Mouse (Mus musculus) CH12.LX (cell line): ENCODE results near the gene Gm20388. TPM values are rescaled to one million over a fixed set of nuclear protein-coding genes. Genes with fewer than 3 reads are reported as not detected.
A peak's percentile ranks its signal among the peaks of the same experiment; 100 is the strongest.
"Not testable (repeated sequence)": the region's sequence is repeated elsewhere in the genome, so short reads cannot be mapped to it uniquely, and the experiment has no call there.

ENCODE experiments used
- DNase-seq: peaks from one replicate; pipeline ENCODE4 v3.0.0-alpha.2; 2013; ENCODE audit errors: extremely low read depth
- H3K27ac ChIP-seq: 2 replicates; pipeline ENCODE4 v1.5.1; 2012; ENCODE audit warnings: low read depth, mild to moderate bottlenecking, control low read depth, moderate library complexity; ENCODE audit not compliant: insufficient read depth
- H3K27me3 ChIP-seq: replicated peaks from 2 replicates; pipeline ENCODE3; 2012; ENCODE audit warnings: inconsistent platforms
- H3K36me3 ChIP-seq, 2 experiments: replicated peaks in 1 of 2; 2 replicates each; pipeline versions ENCODE3 to v1.6.1; 2012; ENCODE audit warnings: inconsistent platforms in 1 of 2, low read length in 1 of 2, mild to moderate bottlenecking in 1 of 2, mixed read lengths in 1 of 2, moderate library complexity in 1 of 2; ENCODE audit not compliant: control insufficient read depth in 1 of 2, insufficient read depth in 1 of 2
- H3K4me1 ChIP-seq, 2 experiments: 2 replicates each; pipeline ENCODE4 v1.6.1; 2012; ENCODE audit warnings: inconsistent platforms in 1 of 2, moderate library complexity in 1 of 2; ENCODE audit not compliant: insufficient read depth in 2 of 2, control insufficient read depth in 1 of 2
- H3K4me2 ChIP-seq: 2 replicates; pipeline ENCODE4 v1.6.1; 2012; ENCODE audit warnings: low read depth, mild to moderate bottlenecking, control low read depth; ENCODE audit not compliant: poor library complexity, insufficient read depth, severe bottlenecking
- H3K4me3 ChIP-seq, 3 experiments: fragments of 150-350 bp in 1 of 3; sonication (generic) in 1 of 3; replicated peaks in 1 of 3; 2 replicates each; pipeline versions ENCODE3 to v1.5.1; 2011 to 2012; ENCODE audit warnings: low read depth in 2 of 3, low read length in 2 of 3, mild to moderate bottlenecking in 2 of 3, moderate library complexity in 2 of 3, control low read depth in 1 of 3, improper control_type of control experiment in 1 of 3, inconsistent platforms in 1 of 3, mixed read lengths in 1 of 3; ENCODE audit not compliant: poor library complexity in 1 of 3
- H3K79me2 ChIP-seq: replicated peaks from 2 replicates; pipeline ENCODE4 v1.6.1; 2012; ENCODE audit warnings: mild to moderate bottlenecking, moderate library complexity; ENCODE audit not compliant: control insufficient read depth, poor library complexity, insufficient read depth, severe bottlenecking; ENCODE audit errors: extremely low read depth
- H3K9ac ChIP-seq: 2 replicates; pipeline ENCODE4 v1.6.1; 2012; ENCODE audit warnings: low read depth, mild to moderate bottlenecking, control low read depth, moderate library complexity; ENCODE audit not compliant: insufficient read depth
- H3K9me3 ChIP-seq: replicated peaks from 2 replicates; pipeline ENCODE3; 2012; ENCODE audit warnings: low read length, inconsistent platforms, mixed read lengths
- BHLHE40 ChIP-seq: IDR thresholded peaks from 2 replicates; pipeline ENCODE4 v1.6.1; 2011; ENCODE audit warnings: mild to moderate bottlenecking, low read depth, low read length, improper control_type of control experiment
- CHD1 ChIP-seq: IDR thresholded peaks from 2 replicates; pipeline ENCODE4 v1.6.1; 2012; ENCODE audit warnings: low read depth, low read length, improper control_type of control experiment, inconsistent platforms
- CHD2 ChIP-seq: IDR thresholded peaks from 2 replicates; pipeline ENCODE4 v1.6.1; 2011; ENCODE audit warnings: low read length, improper control_type of control experiment
- CTCF ChIP-seq, 2 experiments: IDR thresholded peaks in 1 of 2; conservative IDR thresholded peaks in 1 of 2; 2 replicates each; pipeline ENCODE4 v1.5.1; 2011 to 2012; ENCODE audit warnings: low read depth in 2 of 2, low read length in 2 of 2, improper control_type of control experiment in 1 of 2, inconsistent platforms in 1 of 2, mild to moderate bottlenecking in 1 of 2, moderate library complexity in 1 of 2
- E2F4 ChIP-seq: IDR thresholded peaks from 2 replicates; pipeline ENCODE4 v1.6.1; 2011; ENCODE audit warnings: low read depth, low read length, improper control_type of control experiment; ENCODE audit not compliant: insufficient replicate concordance
- ELF1 ChIP-seq: IDR thresholded peaks from 2 replicates; pipeline ENCODE4 v1.6.1; 2014; ENCODE audit warnings: low read depth, mild to moderate bottlenecking, inconsistent platforms, low read length, improper control_type of control experiment
- EP300 ChIP-seq: IDR thresholded peaks from 2 replicates; pipeline ENCODE4 v1.6.1; 2011; ENCODE audit warnings: low read length, improper control_type of control experiment
- GABPA ChIP-seq: IDR thresholded peaks from 2 replicates; pipeline ENCODE4 v1.6.1; 2012; ENCODE audit warnings: low read depth, low read length, improper control_type of control experiment, inconsistent platforms; ENCODE audit not compliant: insufficient replicate concordance
- HCFC1 ChIP-seq: IDR thresholded peaks from 2 replicates; pipeline ENCODE4 v1.6.1; 2012; ENCODE audit warnings: low read depth, mild to moderate bottlenecking, inconsistent platforms, low read length, improper control_type of control experiment
- JUN ChIP-seq: IDR thresholded peaks from 2 replicates; pipeline ENCODE4 v1.6.1; 2011; ENCODE audit warnings: low read depth, mild to moderate bottlenecking, low read length, improper control_type of control experiment, moderate library complexity; ENCODE audit not compliant: insufficient read depth
- KAT2A ChIP-seq: IDR thresholded peaks from 2 replicates; pipeline ENCODE4 v1.6.1; 2012; ENCODE audit warnings: low read length, improper control_type of control experiment, inconsistent platforms; ENCODE audit not compliant: insufficient replicate concordance
- MAFK ChIP-seq: IDR thresholded peaks from 2 replicates; pipeline ENCODE4 v1.6.1; 2011; ENCODE audit warnings: low read length, improper control_type of control experiment; ENCODE audit not compliant: insufficient replicate concordance
- MAX ChIP-seq: IDR thresholded peaks from 2 replicates; pipeline ENCODE4 v1.6.1; 2011; ENCODE audit warnings: low read length, improper control_type of control experiment
- MEF2A ChIP-seq: IDR thresholded peaks from 2 replicates; pipeline ENCODE4 v1.6.1; 2014; ENCODE audit warnings: low read depth, mild to moderate bottlenecking, inconsistent platforms, low read length, improper control_type of control experiment, borderline replicate concordance
- NRF1 ChIP-seq: IDR thresholded peaks from 2 replicates; pipeline ENCODE4 v1.6.1; 2014; ENCODE audit warnings: low read depth, mild to moderate bottlenecking, inconsistent platforms, low read length, improper control_type of control experiment, moderate library complexity
- RCOR1 ChIP-seq: conservative IDR thresholded peaks from 2 replicates; pipeline ENCODE4 v1.6.1; 2012; ENCODE audit warnings: low read depth, mild to moderate bottlenecking, inconsistent platforms, low read length, improper control_type of control experiment
- SIN3A ChIP-seq: IDR thresholded peaks from 2 replicates; pipeline ENCODE4 v1.6.1; 2012; ENCODE audit warnings: low read length, improper control_type of control experiment, inconsistent platforms
- SMC3 ChIP-seq: IDR thresholded peaks from 2 replicates; pipeline ENCODE4 v1.6.1; 2011; ENCODE audit warnings: low read depth, low read length, improper control_type of control experiment
- TCF12 ChIP-seq: IDR thresholded peaks from 2 replicates; pipeline ENCODE4 v1.6.1; 2014; ENCODE audit warnings: low read depth, mild to moderate bottlenecking, inconsistent platforms, low read length, improper control_type of control experiment
- USF2 ChIP-seq: conservative IDR thresholded peaks from 2 replicates; pipeline ENCODE4 v1.6.1; 2011; ENCODE audit warnings: low read depth, low read length, improper control_type of control experiment
- ZC3H11A ChIP-seq: IDR thresholded peaks from 2 replicates; pipeline ENCODE4 v1.6.1; 2012; ENCODE audit warnings: low read depth, mild to moderate bottlenecking, inconsistent platforms, low read length, improper control_type of control experiment
- ZKSCAN1 ChIP-seq: IDR thresholded peaks from 2 replicates; pipeline ENCODE4 v1.6.1; 2012; ENCODE audit warnings: low read depth, inconsistent platforms, low read length, improper control_type of control experiment, borderline replicate concordance
- ZMIZ1 ChIP-seq: IDR thresholded peaks from 2 replicates; pipeline ENCODE4 v1.6.1; 2012; ENCODE audit warnings: low read depth, mild to moderate bottlenecking, inconsistent platforms, low read length, improper control_type of control experiment
- dilution Hi-C: fragments of 300-500 bp; cut with MboI; formaldehyde crosslinking; loops from 2 replicates; pipeline ENCODE4 v1.14.3; 2020; ENCODE audit warnings: low sequenced_read_pairs; ENCODE audit not compliant: extremely low pct_unique_long_range_greater_than_20kb, extremely low pct_ligation_motif_present
- in situ Hi-C: fragments of 300-500 bp; cut with MboI; formaldehyde crosslinking; loops from 3 replicates; pipeline ENCODE4 v1.14.3; 2019; ENCODE audit warnings: low sequenced_read_pairs, low pct_ligation_motif_present, low pct_unique_long_range_greater_than_20kb, mixed read lengths
- polyA plus RNA-seq: library from polyadenylated mRNA; unstranded; fragments of >175 nt; gene quantifications from 2 replicates; pipeline ENCODE4 v1.2.1, GENCODE M21; 2012; ENCODE audit warnings: low read depth; ENCODE audit not compliant: insufficient read length
- total RNA-seq, 2 experiments: library from RNA; depleted of rRNA; stranded (reverse); fragments of 300-350 nt in 1 of 2; fragments of >200 nt in 1 of 2; gene quantifications; 2 replicates each; pipeline ENCODE4 v1.2.3; 2012 to 2014

The Gm20388 gene
- total and polyA plus RNA-seq, 3 experiments = 14.8 to 26.3 (median 22.2) TPM

GRCm38 (mm10) chr8:120723025-120723424 lies 812.4 kb downstream of the Gm20388 start:
- H3K27ac ChIP-seq = no peak overlapping the region
- in situ Hi-C loops = no loop called here
- TF ChIP-seq USF2 (no peak), CTCF (conservative IDR thresholded peaks at IDR 0.05 in 1 of 2, IDR thresholded peaks at IDR 0.05 in 1 of 2; ENCODE audit: low read depth in 2 of 2, low read length in 2 of 2) (peak; percentile 40 to 50; a peak in 3 of 4 replicates)
- TF ChIP-seq, all 38 proteins: peak for 1
- peaks cover 11 to 30% of the 10 kb centered on the region in 2 experiments for H3K4me1 ChIP-seq
- H3K4me2 ChIP-seq = no peak overlapping the region
- H3K9me3 ChIP-seq = peaks cover 24% of the 10 kb centered on the region
- DNase-seq = no peak
- no peaks in the 10 kb centered on the region for H3K79me2 ChIP-seq
- H3K4me3 ChIP-seq = no peak overlapping the region
- dilution Hi-C loops = no loop called here
- no peak overlapping the region for H3K9ac ChIP-seq
- no peaks in the 10 kb centered on the region for H3K36me3 ChIP-seq
- H3K27me3 ChIP-seq = peaks cover 11% of the 10 kb centered on the region

DNA sequence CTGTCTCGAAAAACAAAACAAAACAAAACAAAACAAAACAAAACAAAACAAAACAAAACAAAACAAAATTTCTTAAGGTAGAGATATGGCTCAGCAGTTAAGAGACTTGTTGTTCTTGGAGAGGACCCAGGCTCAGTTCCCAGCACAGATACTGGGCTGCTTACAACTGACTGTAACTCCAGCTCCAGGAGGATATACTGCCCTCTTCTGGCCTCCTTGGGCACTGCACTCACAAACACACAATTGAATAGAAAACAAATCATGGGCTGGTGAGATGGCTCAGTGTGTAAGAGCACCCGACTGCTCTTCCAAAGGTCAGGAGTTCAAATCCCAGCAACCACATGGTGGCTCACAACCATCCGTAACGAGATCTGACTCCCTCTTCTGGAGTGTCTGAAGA lies 813.5 kb downstream of the Gm20388 start:
- H3K27me3 ChIP-seq, H3K4me3 ChIP-seq, dilution Hi-C loops, H3K9ac ChIP-seq, DNase-seq, H3K4me2 ChIP-seq, H3K79me2 ChIP-seq, in situ Hi-C loops, H3K27ac ChIP-seq, H3K36me3 ChIP-seq: not testable (repeated sequence)
- peaks cover 24% of the 10 kb centered on the region for H3K9me3 ChIP-seq
- H3K4me1 ChIP-seq = peaks cover 13 to 30% of the 10 kb centered on the region in 2 experiments
- TF ChIP-seq CTCF (conservative IDR thresholded peaks at IDR 0.05 in 1 of 2, IDR thresholded peaks at IDR 0.05 in 1 of 2; ENCODE audit: low read depth in 2 of 2, low read length in 2 of 2) = peak; percentile 26 to 33; a peak in 2 of 4 replicates
- TF ChIP-seq SMC3 = 0 out of 2 replicates have a peak, but pooled peaks have one; percentile 3

GRCm38 (mm10) chr8:120724816-120725575 lies 814.4 kb downstream of the Gm20388 start:
- H3K9ac ChIP-seq = peak overlapping the region; percentile 33; the same call in 1 of the 2 replicates
- peaks cover 17 to 30% of the 10 kb centered on the region in 2 experiments for H3K4me1 ChIP-seq
- H3K79me2 ChIP-seq = no peaks in the 10 kb centered on the region
- H3K27ac ChIP-seq = peak overlapping the region; percentile 89
- H3K4me3 ChIP-seq = peak overlapping the region in 1 of 3 experiments; percentile 14
- in situ Hi-C loops (no loop called here), dilution Hi-C loops (no loop called here)
- peak; percentile 95 for DNase-seq
- no peaks in the 10 kb centered on the region for H3K36me3 ChIP-seq
- peaks cover 9% of the 10 kb centered on the region for H3K27me3 ChIP-seq
- H3K4me2 ChIP-seq = peak overlapping the region; percentile 72
- peaks cover 24% of the 10 kb centered on the region for H3K9me3 ChIP-seq
- 0 out of 2 replicates have a peak, but pooled peaks have one; percentile 74 for TF ChIP-seq MAFK
- TF ChIP-seq HCFC1 = 0 out of 2 replicates have a peak, but pooled peaks have one; percentile 9
- TF ChIP-seq CHD2 = peak; percentile 84
- no peak for TF ChIP-seq CHD1
- TF ChIP-seq ELF1 = peak; percentile 57
- no peak for TF ChIP-seq GABPA
- peak; percentile 13; the same call in 1 of the 2 replicates for TF ChIP-seq NRF1
- TF ChIP-seq ZC3H11A = no peak
- TF ChIP-seq E2F4 = no peak
- no peak for TF ChIP-seq CTCF (conservative IDR thresholded peaks at IDR 0.05 in 1 of 2, IDR thresholded peaks at IDR 0.05 in 1 of 2; ENCODE audit: low read depth in 2 of 2, low read length in 2 of 2)
- peak; percentile 34 for TF ChIP-seq MAX
- no peak for TF ChIP-seq ZMIZ1
- peak; percentile 87 for TF ChIP-seq JUN
- TF ChIP-seq SIN3A = peak; percentile 74
- peak; percentile 98 for TF ChIP-seq EP300
- peak; percentile 83 for TF ChIP-seq MEF2A
- TF ChIP-seq BHLHE40 = peak; percentile 94
- 0 out of 2 replicates have a peak, but pooled peaks have one; percentile 25 for TF ChIP-seq KAT2A
- peak; percentile 75 for TF ChIP-seq RCOR1
- no peak for TF ChIP-seq ZKSCAN1
- TF ChIP-seq TCF12 = peak; percentile 99
